Mouse (Mus musculus): ENCODE data around the gene Runx2.

DNA sequence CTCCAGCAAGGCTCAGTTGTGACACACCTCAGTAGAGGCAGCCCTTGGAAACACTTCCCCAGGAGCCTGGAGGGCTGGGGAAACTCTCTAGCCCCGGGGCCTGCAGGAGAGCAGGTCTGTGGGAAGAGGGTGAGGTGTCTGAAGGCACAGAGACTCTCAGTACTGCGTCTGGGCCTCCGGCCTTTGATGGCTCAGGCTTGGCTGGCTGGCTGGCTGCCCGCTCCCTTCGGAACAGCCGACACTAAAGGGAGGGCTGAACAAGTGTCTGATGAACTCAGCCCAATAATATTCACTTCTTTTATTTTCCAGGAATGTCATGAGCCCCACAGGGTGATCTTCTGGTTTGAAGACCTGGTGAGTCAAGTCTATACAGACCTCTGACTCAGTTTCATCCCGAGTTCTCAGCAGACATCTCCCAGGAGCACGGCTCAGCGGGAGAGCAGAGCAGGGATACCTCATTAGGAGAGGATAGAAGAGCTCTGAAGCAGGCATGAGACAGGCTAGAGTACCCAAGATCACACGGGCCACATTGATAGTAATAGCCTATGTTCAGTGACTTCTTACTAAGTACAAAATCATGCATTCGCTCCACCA lies 314.2 kb downstream of the Runx2 start:
- no peak for TF ChIP-seq CTCF (IDR thresholded peaks at IDR 0.05; ENCODE audit: extremely low read depth, insufficient read length, insufficient replicate concordance, low read depth, low read length)
- TF ChIP-seq POLR2A (IDR thresholded peaks at IDR 0.05; ENCODE audit: low read depth, low read length) = no peak
